Mouse (Mus musculus): ENCODE data around the gene Bpifb1.

- TF ChIP-seq CTCF (conservative IDR thresholded peaks at IDR 0.05; ENCODE audit: insufficient read depth, insufficient read length, low read depth, low read length): no peak
- no peak for TF ChIP-seq POLR2A (IDR thresholded peaks at IDR 0.05; ENCODE audit: low read depth, low read length)
Observed at GRCm38 (mm10) chr2:154171621-154172020, 19.0 kb upstream of the Bpifb1 start.
